Mouse (Mus musculus): ENCODE data around the gene Arhgap10. TPM values are rescaled to one million over a fixed set of nuclear protein-coding genes. Genes with fewer than 3 reads are reported as not detected.

Gene Arhgap10
- 4.8 and 5.6 TPM in 2 replicates for polyA plus RNA-seq (2015; fragmentation: Nextera tagmentation; extraction: Ambion mirVana)

DNA sequence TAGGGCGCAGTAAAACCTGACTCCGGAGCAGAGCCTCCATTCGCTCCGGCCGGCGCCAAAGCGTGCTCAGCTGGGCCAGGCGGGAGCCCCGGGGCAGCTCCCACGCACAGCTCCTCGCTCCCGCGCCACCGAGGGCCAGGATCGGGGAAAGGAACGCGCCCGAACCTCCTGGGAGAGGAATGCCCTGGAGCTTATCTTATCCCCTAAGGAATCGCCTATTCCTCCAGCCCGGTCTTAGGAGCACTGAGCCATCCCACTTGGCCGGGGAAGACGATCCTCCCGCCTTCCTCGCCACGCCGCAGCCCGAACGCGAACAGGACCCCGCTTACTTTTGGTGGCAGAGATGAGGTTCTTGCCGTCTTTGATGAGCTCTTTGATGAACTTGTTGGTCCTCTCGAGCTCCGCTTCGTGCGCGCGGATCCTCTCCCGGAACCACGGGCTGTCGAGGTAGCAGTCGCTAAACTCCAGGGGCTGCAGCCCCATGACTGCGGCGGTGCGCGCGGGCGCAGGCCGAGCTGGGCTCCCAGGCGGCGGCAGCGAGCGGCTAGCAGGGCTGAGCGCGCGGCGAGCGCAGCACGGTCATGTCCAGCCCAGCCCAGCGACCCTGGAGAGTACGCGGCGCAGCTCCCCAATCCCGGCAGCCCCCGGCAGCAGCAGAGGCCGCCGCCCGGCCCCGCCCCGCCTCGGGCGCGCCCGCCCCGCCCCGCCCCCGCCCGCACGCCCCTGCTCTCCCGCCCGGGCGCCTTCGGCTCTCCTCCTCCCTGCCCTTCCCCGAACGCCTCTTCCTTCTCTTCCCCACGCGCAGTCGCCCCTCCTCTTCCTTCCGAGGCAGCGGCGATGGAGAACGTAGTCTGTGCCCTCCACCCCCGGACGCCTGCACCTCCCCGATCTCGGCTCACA, at the start of gene Arhgap10:
TSS of gene Arhgap10 (minus strand) at position 653 of the 900 bp plus-strand sequence.

DNA sequence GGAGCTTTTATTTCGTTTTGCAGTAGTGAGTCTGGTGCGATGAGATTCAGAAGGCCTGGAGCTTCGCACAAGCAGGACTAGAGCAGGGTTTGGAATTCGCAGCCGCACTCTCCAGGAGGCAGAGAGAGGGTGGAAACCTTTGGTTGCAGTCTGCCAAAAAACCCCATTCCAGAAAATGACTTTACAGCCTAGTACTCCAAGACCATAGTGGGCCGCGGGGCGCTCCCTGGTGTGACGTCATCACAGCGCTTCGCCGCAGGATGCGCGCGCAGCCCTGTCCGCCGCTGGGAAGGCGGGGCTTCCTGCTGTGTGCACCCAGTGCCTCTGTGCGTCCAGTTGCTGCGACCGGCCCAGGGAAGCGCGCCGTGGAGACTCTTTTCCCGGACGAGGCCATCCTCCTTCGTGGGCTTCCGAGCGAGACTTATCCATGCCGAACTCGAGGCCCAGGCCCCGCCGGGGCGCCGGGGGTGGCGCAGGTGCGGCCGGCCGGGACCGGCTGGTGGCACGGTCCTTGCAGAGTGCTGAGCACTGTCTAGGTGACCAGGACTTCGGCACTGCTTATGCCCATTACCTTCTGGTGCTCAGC, 31.5 kb upstream of the Arhgap10 start, which contains the start of gene Prmt9:
TSS of gene Prmt9 (plus strand) at position 277 of the 586 bp plus-strand sequence.

Other genes starting within 250 kb of the Arhgap10 start
- 24.5 and 25.8 TPM in 2 replicates for gene Prmt9, start 31.4 kb upstream of the Arhgap10 start, polyA plus RNA-seq (2015; fragmentation: Nextera tagmentation; extraction: Ambion mirVana)
- gene Tmem184c, start 92.7 kb upstream of the Arhgap10 start, polyA plus RNA-seq (2015; fragmentation: Nextera tagmentation; extraction: Ambion mirVana) = 65.7 and 66.7 TPM in 2 replicates
- 6.0 and 6.1 TPM in 2 replicates for gene Ednra, start 206.5 kb upstream of the Arhgap10 start, polyA plus RNA-seq (2015; fragmentation: Nextera tagmentation; extraction: Ambion mirVana)

Data from neural tube, postnatal 0 days (tissue).